Mouse (Mus musculus) neural tube, embryonic 13.5 days (tissue): ENCODE results near the gene Ccr6. TPM values are rescaled to one million over a fixed set of nuclear protein-coding genes. Genes with fewer than 3 reads are reported as not detected.

Experiments used
- ATAC-seq: fragments of 200-750 bp; cut with Nextera tagmentation; 2 replicates; pipeline ENCODE4 v1.8.0; 2017; ENCODE audit warnings: low read depth, mild to moderate bottlenecking, moderate TSS enrichment, moderate library complexity
- H3K27ac ChIP-seq: fragments of 300-500 bp; sonication (generic); replicated peaks from 2 replicates; pipeline ENCODE4 v1.5.1; 2015; ENCODE audit warnings: moderate library complexity, mild to moderate bottlenecking, inconsistent platforms
- H3K27me3 ChIP-seq: fragments of 300-500 bp; sonication (generic); 2 replicates; pipeline ENCODE4 v1.6.1; 2015; ENCODE audit warnings: mild to moderate bottlenecking, inconsistent platforms
- H3K36me3 ChIP-seq: fragments of 300-500 bp; sonication (generic); 2 replicates; pipeline ENCODE4 v1.6.1; 2015; ENCODE audit warnings: mild to moderate bottlenecking, inconsistent platforms
- H3K4me1 ChIP-seq: fragments of 300-500 bp; sonication (generic); replicated peaks from 2 replicates; pipeline ENCODE4 v1.6.1; 2015; ENCODE audit warnings: inconsistent platforms
- H3K4me2 ChIP-seq: fragments of 300-500 bp; sonication (generic); 2 replicates; pipeline ENCODE4 v1.6.1; 2015; ENCODE audit warnings: inconsistent platforms, mild to moderate bottlenecking, moderate library complexity
- H3K4me3 ChIP-seq: fragments of 300-500 bp; sonication (generic); 2 replicates; pipeline ENCODE4 v1.5.1; 2015; ENCODE audit warnings: mild to moderate bottlenecking, inconsistent platforms
- H3K9ac ChIP-seq: fragments of 300-500 bp; sonication (generic); 2 replicates; pipeline ENCODE4 v1.6.1; 2015; ENCODE audit warnings: moderate library complexity, mild to moderate bottlenecking, inconsistent platforms
- H3K9me3 ChIP-seq: fragments of 300-500 bp; sonication (generic); 2 replicates; pipeline ENCODE4 v1.6.1; 2016; ENCODE audit warnings: inconsistent platforms
- WGBS: fragments of 180-500 bp; shearing (Covaris S2); methylation state at CpG from one replicate; pipeline ENCODE4 v1.1.7; 2015; 5-methylcytosine and 5-hydroxymethylcytosine counted together
- polyA plus RNA-seq: library from polyadenylated mRNA; unstranded; fragments of >200 nt; fragmentation: Nextera tagmentation; extraction: Ambion mirVana; gene quantifications from 2 replicates; pipeline ENCODE4 v1.2.1, GENCODE M21; 2015

Gene Ccr6
- polyA plus RNA-seq, 1 experiment from 2014 or later, result not detected

DNA sequence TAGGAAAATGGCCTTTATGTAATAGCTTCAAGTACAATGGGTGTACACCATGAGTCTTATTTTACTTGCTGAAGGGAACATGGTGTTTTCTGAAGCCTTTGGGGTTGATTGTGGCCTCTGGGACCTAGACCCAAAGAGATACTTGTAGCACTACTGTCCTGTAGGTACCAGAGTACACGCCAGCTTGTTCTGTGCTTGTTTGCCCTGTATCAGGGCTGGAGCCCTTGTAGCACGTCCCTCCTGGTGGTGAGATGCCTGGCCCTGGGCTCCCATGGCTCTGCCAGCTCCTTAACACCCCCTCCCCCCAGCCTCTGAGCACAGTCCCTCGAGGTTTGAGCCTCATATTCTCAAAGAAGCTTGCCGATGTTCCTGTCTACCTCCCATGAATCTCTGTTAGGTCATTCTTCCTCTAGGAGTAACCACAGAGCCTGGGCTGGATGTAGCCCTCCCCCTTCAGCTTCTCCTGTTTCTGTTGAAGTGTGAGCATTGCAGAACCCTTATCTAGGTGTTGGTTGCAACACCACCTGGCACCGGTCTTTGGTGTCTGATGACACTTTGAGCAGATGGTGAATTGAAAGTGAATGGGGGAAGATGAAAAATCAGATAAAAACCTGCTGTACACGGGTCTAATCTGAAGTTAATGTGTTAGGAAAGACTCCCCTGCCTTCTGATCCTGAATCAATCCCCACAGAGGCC lies 36.4 kb downstream of the Ccr6 start:
- ATAC-seq, result no peak
- H3K4me2 ChIP-seq, result no peak overlapping the region
- H3K4me1 ChIP-seq, result 0 out of 2 replicates have a peak, but pooled peaks cover 5% of the 10 kb centered on the region
- no peak overlapping the region for H3K27ac ChIP-seq
- no peak overlapping the region for H3K9ac ChIP-seq
- no peaks in the 10 kb centered on the region for H3K9me3 ChIP-seq
- no peaks in the 10 kb centered on the region for H3K36me3 ChIP-seq
- H3K27me3 ChIP-seq, result 0 out of 2 replicates have a peak, but pooled peaks cover 11% of the 10 kb centered on the region
- H3K4me3 ChIP-seq, result no peak overlapping the region
- 60% methylated on average over 6 of the region's 6 CpGs for WGBS

GRCm38 (mm10) chr17:8272951-8273350 lies 37.1 kb downstream of the Ccr6 start:
- no peak overlapping the region for H3K9ac ChIP-seq
- H3K4me3 ChIP-seq, result no peak overlapping the region
- 0 out of 2 replicates have a peak, but pooled peaks cover 11% of the 10 kb centered on the region for H3K27me3 ChIP-seq
- ATAC-seq, result no peak
- no peak overlapping the region for H3K27ac ChIP-seq
- 0 out of 2 replicates have a peak, but pooled peaks cover 5% of the 10 kb centered on the region for H3K4me1 ChIP-seq
- WGBS, result 84% methylated on average over 6 of the region's 6 CpGs
- H3K4me2 ChIP-seq, result no peak overlapping the region
- no peaks in the 10 kb centered on the region for H3K9me3 ChIP-seq
- no peaks in the 10 kb centered on the region for H3K36me3 ChIP-seq

DNA sequence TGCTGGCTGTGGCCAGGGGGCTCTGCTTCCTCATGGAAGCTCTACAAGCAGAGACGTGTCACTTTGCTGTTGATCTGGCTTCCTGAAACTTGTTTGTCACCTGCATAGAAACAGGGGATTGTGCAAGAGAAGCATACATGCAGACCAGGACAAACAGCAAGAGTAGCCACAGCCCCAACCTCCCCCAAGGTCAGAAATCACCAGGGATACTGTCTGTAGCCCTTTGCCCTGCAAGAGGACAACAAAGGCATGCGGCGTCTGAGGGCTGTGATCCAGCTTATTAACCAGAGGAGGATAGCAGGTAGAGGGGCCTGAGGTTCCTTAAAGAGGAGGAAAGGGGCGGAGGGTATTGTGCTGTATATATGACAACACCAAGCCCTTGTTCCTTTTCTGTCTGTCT lies 40.2 kb downstream of the Ccr6 start:
- no peaks in the 10 kb centered on the region for H3K9me3 ChIP-seq
- no peak overlapping the region for H3K27ac ChIP-seq
- no peak overlapping the region for H3K9ac ChIP-seq
- 0 out of 2 replicates have a peak, but pooled peaks cover 11% of the 10 kb centered on the region for H3K27me3 ChIP-seq
- H3K36me3 ChIP-seq, result no peaks in the 10 kb centered on the region
- no peak overlapping the region for H3K4me3 ChIP-seq
- H3K4me2 ChIP-seq, result no peak overlapping the region
- no peak for ATAC-seq
- WGBS, result 87% methylated on average over 4 of the region's 4 CpGs
- H3K4me1 ChIP-seq, result 0 out of 2 replicates have a peak, but pooled peaks cover 5% of the 10 kb centered on the region

DNA sequence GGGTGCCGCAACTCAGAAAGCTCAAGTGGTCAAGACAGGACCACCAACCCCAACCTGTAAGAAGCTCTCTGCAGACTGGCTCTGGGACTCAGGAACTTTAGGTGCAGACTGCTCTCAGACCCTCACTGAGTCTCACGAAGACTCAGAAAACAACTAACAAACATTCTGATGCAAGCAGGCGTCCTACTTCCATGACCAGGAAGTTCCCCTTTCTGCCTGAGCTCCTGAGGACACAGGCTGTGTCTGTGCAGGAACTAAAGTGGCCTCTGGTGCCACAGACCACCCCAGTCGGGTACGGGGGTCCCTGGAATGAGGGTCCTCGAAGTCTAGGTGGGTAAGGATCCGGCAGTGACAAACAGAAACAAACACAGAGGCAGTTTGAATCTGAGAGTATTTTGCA lies 40.8 kb downstream of the Ccr6 start:
- H3K27ac ChIP-seq, result no peak overlapping the region
- WGBS, result 74% methylated on average over 7 of the region's 7 CpGs
- ATAC-seq, result no peak
- no peaks in the 10 kb centered on the region for H3K36me3 ChIP-seq
- 0 out of 2 replicates have a peak, but pooled peaks cover 11% of the 10 kb centered on the region for H3K27me3 ChIP-seq
- H3K9ac ChIP-seq, result no peak overlapping the region
- H3K4me1 ChIP-seq, result 0 out of 2 replicates have a peak, but pooled peaks cover 5% of the 10 kb centered on the region
- no peaks in the 10 kb centered on the region for H3K9me3 ChIP-seq
- H3K4me2 ChIP-seq, result no peak overlapping the region
- no peak overlapping the region for H3K4me3 ChIP-seq

DNA sequence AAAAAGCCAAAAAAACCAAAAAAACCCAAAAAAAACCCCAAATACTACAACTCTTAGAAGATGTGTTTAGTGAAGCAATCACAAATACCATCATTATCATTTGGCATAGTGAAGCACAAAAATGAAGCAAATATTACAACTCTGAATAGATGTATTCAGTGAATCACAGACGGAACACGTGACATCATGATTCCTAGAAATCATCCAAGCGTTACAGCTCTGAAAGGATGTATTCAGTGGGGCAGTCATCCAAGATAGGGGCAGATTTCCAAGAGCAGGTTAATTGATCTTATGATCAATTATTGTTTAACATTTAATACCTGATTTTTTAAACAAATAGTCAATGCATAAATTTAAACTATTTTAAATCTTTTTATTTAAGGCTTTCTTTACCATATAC lies 41.4 kb downstream of the Ccr6 start:
- no peaks in the 10 kb centered on the region for H3K36me3 ChIP-seq

DNA sequence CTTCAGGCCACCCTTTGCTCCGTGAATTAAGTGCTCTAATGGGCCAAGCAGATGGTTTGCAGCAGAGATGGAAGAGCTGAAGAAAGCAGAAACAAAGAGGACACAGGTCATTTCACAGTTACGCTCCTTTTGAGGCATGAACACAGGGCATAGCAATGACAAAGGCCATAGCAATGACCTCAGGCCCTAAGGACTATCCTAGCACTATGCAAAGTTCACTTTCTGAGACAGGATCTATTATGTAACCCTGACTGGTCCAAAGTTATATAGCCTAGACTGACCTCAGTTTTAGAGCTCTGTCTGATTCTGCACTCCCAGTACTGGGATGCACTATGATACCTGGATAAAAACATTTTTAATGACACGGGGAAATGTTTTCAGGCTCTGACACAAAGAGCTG lies 42.5 kb downstream of the Ccr6 start:
- Histone ChIP-seq H3K4me1 (peaks cover 7% of the 10 kb centered on the region), H3K27me3 (0 out of 2 replicates have a peak, but pooled peaks cover 8% of the 10 kb centered on the region), H3K4me3 (no peak overlapping the region), H3K4me2 (no peak overlapping the region), H3K9ac (no peak overlapping the region), H3K9me3 (no peaks in the 10 kb centered on the region), H3K36me3 (no peaks in the 10 kb centered on the region), H3K27ac (no peak overlapping the region)
- ATAC-seq, result no peak
- WGBS, result 57% methylated on average over 3 of the region's 3 CpGs

More for the DNA sequence above, 41.4 kb downstream of the Ccr6 start:
- WGBS, result 80% methylated on average over 3 of the region's 3 CpGs
- no peak overlapping the region for H3K27ac ChIP-seq
- H3K9me3 ChIP-seq, result no peaks in the 10 kb centered on the region
- 0 out of 2 replicates have a peak, but pooled peaks cover 3% of the 10 kb centered on the region for H3K4me1 ChIP-seq
- H3K27me3 ChIP-seq, result 0 out of 2 replicates have a peak, but pooled peaks cover 11% of the 10 kb centered on the region
- H3K4me3 ChIP-seq, result no peak overlapping the region
- H3K4me2 ChIP-seq, result no peak overlapping the region
- H3K9ac ChIP-seq, result no peak overlapping the region
- ATAC-seq, result no peak

- Histone ChIP-seq H3K9ac (peak within 1 kb of the TSS; percentile 88), H3K36me3 (no peaks in the 10 kb centered on the region), H3K9me3 (no peaks in the 10 kb centered on the region), H3K4me2 (peak within 1 kb of the TSS; percentile 99), H3K4me1 (peaks cover 30% of the 10 kb centered on the region), H3K27ac (peak within 1 kb of the TSS; percentile 95), H3K4me3 (peak within 1 kb of the TSS; percentile 83), H3K27me3 (no peaks in the 10 kb centered on the region)
- ATAC-seq, result peak; percentile 79
- 1% methylated on average over 35 of the region's 35 CpGs for WGBS
These were observed 47.1 kb downstream of the Ccr6 start, which contains the start of gene Mpc1 for GRCm38 (mm10) chr17:8282821-8283525. Gene Mpc1, plus strand, starts transcription at chr17:8282904.

- Histone ChIP-seq H3K4me2 (peak overlapping the region; percentile 99), H3K27me3 (no peaks in the 10 kb centered on the region), H3K9ac (peak overlapping the region; percentile 88), H3K9me3 (no peaks in the 10 kb centered on the region), H3K4me3 (peak overlapping the region; percentile 83), H3K36me3 (no peaks in the 10 kb centered on the region), H3K27ac (peak overlapping the region; percentile 95), H3K4me1 (peaks cover 30% of the 10 kb centered on the region)
- under 1% methylated on average over 73 of the region's 77 CpGs for WGBS
- peak; percentile 98 for ATAC-seq
These were observed 47.8 kb downstream of the Ccr6 start for GRCm38 (mm10) chr17:8283526-8284253.

- Histone ChIP-seq H3K27me3 (no peaks in the 10 kb centered on the region), H3K27ac (peak overlapping the region; percentile 86), H3K9me3 (no peaks in the 10 kb centered on the region), H3K36me3 (peaks cover 4% of the 10 kb centered on the region), H3K4me3 (peak overlapping the region; percentile 83), H3K4me2 (peak overlapping the region; percentile 99), H3K4me1 (peaks cover 30% of the 10 kb centered on the region), H3K9ac (peak overlapping the region; percentile 88)
- ATAC-seq, result peak; percentile 21
- WGBS, result 0% methylated on average over 32 of the region's 32 CpGs
These were observed 48.4 kb downstream of the Ccr6 start for GRCm38 (mm10) chr17:8284254-8284661.

- no peak overlapping the region for H3K27ac ChIP-seq
- peaks cover 6% of the 10 kb centered on the region for H3K36me3 ChIP-seq
- WGBS, result 26% methylated on average over 8 of the region's 8 CpGs
- no peaks in the 10 kb centered on the region for H3K9me3 ChIP-seq
- peaks cover 30% of the 10 kb centered on the region for H3K4me1 ChIP-seq
- H3K4me3 ChIP-seq, result peak overlapping the region; percentile 83
- no peak for ATAC-seq
- H3K4me2 ChIP-seq, result peak overlapping the region; percentile 99
- H3K9ac ChIP-seq, result peak overlapping the region; percentile 88
- no peaks in the 10 kb centered on the region for H3K27me3 ChIP-seq
These were observed 49.2 kb downstream of the Ccr6 start for GRCm38 (mm10) chr17:8285056-8285455.

GRCm38 (mm10) chr17:8286987-8287386 lies 51.1 kb downstream of the Ccr6 start:
- Histone ChIP-seq H3K36me3 (peaks cover 6% of the 10 kb centered on the region), H3K27me3 (no peaks in the 10 kb centered on the region), H3K4me3 (no peak overlapping the region), H3K9me3 (no peaks in the 10 kb centered on the region), H3K4me1 (peaks cover 30% of the 10 kb centered on the region), H3K27ac (no peak overlapping the region), H3K4me2 (no peak overlapping the region), H3K9ac (no peak overlapping the region)
- WGBS, result 86% methylated on average over 4 of the region's 4 CpGs
- no peak for ATAC-seq
